ENCODE assay signal across 9 mouse cellular contexts in the genomic region with DNA sequence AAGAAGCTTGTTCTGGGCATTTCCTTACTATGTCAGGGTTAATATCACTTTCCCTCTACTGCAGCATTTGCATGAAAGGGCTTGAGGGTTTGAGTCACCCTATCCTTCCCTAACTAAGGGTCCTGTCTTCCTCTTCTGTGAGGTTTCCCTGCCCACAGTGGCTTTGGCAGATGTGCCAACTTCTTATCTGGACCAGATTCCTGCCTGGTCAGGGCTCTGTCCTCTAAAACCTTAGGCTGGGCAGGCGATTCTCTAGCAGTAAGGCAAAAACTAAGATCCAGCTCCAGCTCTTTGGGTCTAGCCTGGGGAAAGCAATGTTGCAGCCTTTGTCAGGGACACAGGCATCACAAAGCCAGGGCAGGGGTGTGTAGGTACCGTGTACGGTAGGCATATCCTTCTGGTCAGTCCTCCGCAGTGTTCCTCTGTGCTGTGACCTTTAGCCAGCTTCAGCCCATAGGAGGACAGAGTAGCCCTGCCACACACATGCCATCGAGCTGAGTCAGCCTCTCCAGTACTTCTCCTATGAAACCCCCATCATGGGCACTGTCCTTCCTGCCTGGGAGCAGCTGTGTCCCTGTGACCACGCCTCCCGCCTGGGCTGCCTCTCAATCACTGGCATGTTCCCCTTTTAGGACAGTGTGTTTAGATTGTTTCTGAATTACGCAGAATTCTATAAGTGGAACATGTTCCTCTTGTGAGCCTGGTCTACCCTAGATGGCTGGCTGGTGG. TPM values are rescaled to one million over a fixed set of nuclear protein-coding genes. Genes with fewer than 3 reads are reported as not detected.
DNase-seq lines count a peak whose midpoint lies in the region; ATAC-seq and TF ChIP-seq lines count a peak whose summit lies in the region.
"Had no signal": no experiment of that assay in that cellular context is flagged by ENCODE, and none has a peak within 500 bp of the region (broad histone marks: within the 10 kb centered on the region; RNA-seq: fewer than 3 reads in every experiment).

No protein-coding gene starts in this region.

- H3K9ac ChIP-seq in heart, embryonic 14.5 days (ENCODE audit: low read length): peak overlapping the region; percentile 65; the same call in 1 of the 2 replicates
- H3K9ac ChIP-seq in liver, adult 2 months (ENCODE audit: low read depth, low read length): no peak overlapping the region
- H3K9ac ChIP-seq in forebrain, postnatal 0 days: no peak overlapping the region

- peaks cover 83% of the 10 kb centered on the region for H3K36me3 ChIP-seq in heart, embryonic 14.5 days (ENCODE audit: control insufficient read depth, insufficient read depth, low read length)
- H3K36me3 ChIP-seq in liver, adult 2 months (ENCODE audit: control insufficient read depth, insufficient read depth, low read length): peaks cover 54% of the 10 kb centered on the region
- H3K36me3 ChIP-seq in forebrain, postnatal 0 days (ENCODE audit: insufficient read depth): no peaks in the 10 kb centered on the region

- H3K9me3 ChIP-seq in heart, embryonic 14.5 days (ENCODE audit: control insufficient read depth, low read length): no peaks in the 10 kb centered on the region
- H3K9me3 ChIP-seq in forebrain, postnatal 0 days (ENCODE audit: low read length): no peaks in the 10 kb centered on the region

- H3K4me1 ChIP-seq in heart, embryonic 14.5 days (ENCODE audit: control insufficient read depth in 2 of 2, insufficient read depth in 2 of 2, low read length in 2 of 2): peaks cover 13 to 26% of the 10 kb centered on the region in 2 experiments
- H3K4me1 ChIP-seq in liver, adult 2 months (ENCODE audit: control insufficient read depth, insufficient read depth, low read length): no peaks in the 10 kb centered on the region
- H3K4me1 ChIP-seq in forebrain, postnatal 0 days (ENCODE audit: insufficient read depth): no peaks in the 10 kb centered on the region

- TF ChIP-seq CTCF in liver, adult 2 months (IDR thresholded peaks at IDR 0.05; ENCODE audit: low read depth, low read length): no peak
- no peak for TF ChIP-seq CTCF in forebrain, postnatal 0 days (IDR thresholded peaks at IDR 0.05; ENCODE audit: low read depth)

- TF ChIP-seq POLR2A in liver, adult 2 months (IDR thresholded peaks at IDR 0.05; ENCODE audit: extremely low read depth, insufficient read depth, low read length): no peak

- no peaks in the 10 kb centered on the region for H3K27me3 ChIP-seq in heart, embryonic 14.5 days (ENCODE audit: control insufficient read depth, insufficient read depth, low read length)
- H3K27me3 ChIP-seq in liver, adult 2 months (ENCODE audit: control insufficient read depth, insufficient read depth, low read length): no peaks in the 10 kb centered on the region
- no peaks in the 10 kb centered on the region for H3K27me3 ChIP-seq in forebrain, postnatal 0 days (ENCODE audit: insufficient read depth, low read length)

- peak overlapping the region; percentile 97 to 98 for H3K27ac ChIP-seq in heart, embryonic 14.5 days (replicated peaks in 1 of 2; ENCODE audit: control insufficient read depth in 1 of 2, insufficient read depth in 1 of 2, low read depth in 2 of 2, low read length in 2 of 2)
- no peak overlapping the region for H3K27ac ChIP-seq in liver, adult 2 months (replicated peaks; ENCODE audit: insufficient read depth, low read depth, low read length)
- no peak overlapping the region for H3K27ac ChIP-seq in forebrain, postnatal 0 days (ENCODE audit: low read depth, low read length)

- no peaks in the 10 kb centered on the region for H3K79me2 ChIP-seq in liver, adult 2 months (ENCODE audit: control insufficient read depth, insufficient read depth, low read length)

- 33% methylated on average over 8 of the region's 8 CpGs for WGBS in heart, embryonic 14.5 days
- WGBS in liver, adult 2 months: 76% methylated on average over 8 of the region's 8 CpGs
- WGBS in forebrain, postnatal 0 days: 92% methylated on average over 8 of the region's 8 CpGs

- ATAC-seq in frontal cortex, adult (ENCODE audit: low TSS enrichment): no peak; the same call in 1 of the 2 replicates
- ATAC-seq in heart, embryonic 14.5 days (ENCODE audit: insufficient number of reproducible peaks, insufficient read depth, low FRiP score, low read depth): peak; percentile 91
- ATAC-seq in forebrain, postnatal 0 days: no peak

- no peak overlapping the region for H3K4me3 ChIP-seq in heart, embryonic 14.5 days (ENCODE audit: control insufficient read depth in 1 of 2, insufficient read depth in 1 of 2, low read depth in 1 of 2, low read length in 2 of 2)
- H3K4me3 ChIP-seq in liver, adult 2 months (ENCODE audit: insufficient read depth, low read depth, low read length): no peak overlapping the region
- no peak overlapping the region for H3K4me3 ChIP-seq in forebrain, postnatal 0 days (ENCODE audit: low read depth, low read length)
- H3K4me3 ChIP-seq: erythroblast, embryonic 14.5 days had no signal

- H3K4me2 ChIP-seq in heart, embryonic 14.5 days (ENCODE audit: low read length): 0 out of 2 replicates have a peak overlapping the region, but pooled peaks have one; percentile 30
- H3K4me2 ChIP-seq in forebrain, postnatal 0 days (ENCODE audit: low read depth): no peak overlapping the region

- DNase-seq in frontal cortex, postnatal 14 days (ENCODE audit: low spot score in 2 of 2): peak; percentile 19 to 24
- peak; percentile 80 for DNase-seq in adrenal gland, postnatal 10 days
- DNase-seq in liver, adult 2 months (ENCODE audit: extremely low read depth, low read depth, low spot score): peak; percentile 36
- peak; percentile 13 for DNase-seq in right cerebral cortex, postnatal 25 days
- DNase-seq in forebrain, postnatal 0 days: no peak
- no peak for DNase-seq in cerebellum, adult 9-11 months

RNA-seq across cellular contexts. Expression of gene Nkd2, which starts 43.8 kb away (rescaled TPM):
- total RNA-seq in adrenal gland, postnatal 10 days (2021): 1 to 10 TPM; 2.8 to 3.0 TPM
- polyA plus RNA-seq in heart, embryonic 14.5 days (2014; fragmentation: Nextera tagmentation; extraction: Ambion mirVana): 2.4 and 3.3 TPM in 2 replicates
- 0.09 and 0.34 TPM in 2 replicates for total RNA-seq in liver, adult 2 months (2014; rRNA removed)
- polyA plus RNA-seq in liver, adult 2 months (2012; rRNA removed): 0.34 and 0.83 TPM in 2 replicates
- total RNA-seq in forebrain, postnatal 0 days (2014; rRNA removed): 27.8 and 35.3 TPM in 2 replicates
- polyA plus RNA-seq in forebrain, postnatal 0 days (2015; fragmentation: Nextera tagmentation; extraction: Ambion mirVana): 15.2 TPM in 2 replicates
- polyA plus RNA-seq: erythroblast, embryonic 14.5 days had no signal

Comparison
In these comparisons a context has a peak if more than half of its experiments do, and no peak if none do; other contexts are left out.
1. DNase-seq: peak in frontal cortex, postnatal 14 days (2 of 2), adrenal gland, postnatal 10 days (single experiment), liver, adult 2 months (single experiment) and right cerebral cortex, postnatal 25 days (single experiment); none in forebrain, postnatal 0 days (single experiment) and cerebellum, adult 9-11 months (single experiment).
2. H3K27ac ChIP-seq: peak in heart, embryonic 14.5 days (2 of 2); none in liver, adult 2 months (single experiment) and forebrain, postnatal 0 days (single experiment).